Mouse (Mus musculus): ENCODE data around the gene Psd4.

Gene Psd4

DNA sequence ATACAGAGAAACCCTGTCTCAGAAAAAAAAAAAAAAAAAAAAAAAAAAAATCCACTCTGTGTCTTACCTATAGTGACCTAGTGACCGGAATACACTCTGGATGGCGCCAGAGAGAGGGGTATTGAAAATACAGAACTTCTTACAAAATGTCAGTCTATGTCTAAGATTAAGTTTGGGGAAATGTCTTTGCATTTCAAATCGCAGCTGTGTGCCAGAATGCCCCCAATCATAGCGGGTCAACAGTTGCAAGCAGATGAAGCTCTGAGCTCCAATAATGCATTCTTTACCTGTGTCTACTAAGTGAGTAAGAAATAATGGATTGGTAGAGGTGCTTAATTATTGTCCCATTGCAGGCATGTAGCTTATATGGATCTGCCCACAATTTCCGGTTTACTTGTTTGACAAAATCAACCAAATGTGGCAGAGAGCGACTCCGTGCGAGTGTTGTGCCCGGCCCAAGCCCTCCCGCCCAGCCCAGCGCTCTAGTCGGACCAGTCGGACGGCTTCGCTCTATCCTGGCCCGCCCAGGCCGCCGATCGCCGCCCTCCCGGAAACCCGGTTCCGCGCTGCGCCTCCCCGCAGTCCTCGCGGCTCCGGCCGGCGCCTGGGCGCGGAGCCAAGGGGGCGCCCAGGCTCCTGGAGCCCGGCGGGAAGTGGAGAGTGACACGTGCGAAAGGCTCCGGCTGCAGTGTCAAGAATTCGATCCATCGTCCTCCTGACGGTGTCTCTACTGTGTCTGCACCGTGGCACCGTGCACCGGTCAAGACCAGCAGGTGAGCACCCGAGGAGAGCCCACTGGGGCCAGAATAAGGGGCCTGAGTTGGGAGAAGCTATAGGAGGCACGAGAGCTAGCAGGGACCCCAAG is at the start of gene Psd4:
Gene Psd4 (plus strand): TSS at position 551 of the 865 bp plus-strand sequence.
- DNase-seq (ENCODE audit: low spot score in 2 of 2) = peak; percentile 75 to 83

DNA sequence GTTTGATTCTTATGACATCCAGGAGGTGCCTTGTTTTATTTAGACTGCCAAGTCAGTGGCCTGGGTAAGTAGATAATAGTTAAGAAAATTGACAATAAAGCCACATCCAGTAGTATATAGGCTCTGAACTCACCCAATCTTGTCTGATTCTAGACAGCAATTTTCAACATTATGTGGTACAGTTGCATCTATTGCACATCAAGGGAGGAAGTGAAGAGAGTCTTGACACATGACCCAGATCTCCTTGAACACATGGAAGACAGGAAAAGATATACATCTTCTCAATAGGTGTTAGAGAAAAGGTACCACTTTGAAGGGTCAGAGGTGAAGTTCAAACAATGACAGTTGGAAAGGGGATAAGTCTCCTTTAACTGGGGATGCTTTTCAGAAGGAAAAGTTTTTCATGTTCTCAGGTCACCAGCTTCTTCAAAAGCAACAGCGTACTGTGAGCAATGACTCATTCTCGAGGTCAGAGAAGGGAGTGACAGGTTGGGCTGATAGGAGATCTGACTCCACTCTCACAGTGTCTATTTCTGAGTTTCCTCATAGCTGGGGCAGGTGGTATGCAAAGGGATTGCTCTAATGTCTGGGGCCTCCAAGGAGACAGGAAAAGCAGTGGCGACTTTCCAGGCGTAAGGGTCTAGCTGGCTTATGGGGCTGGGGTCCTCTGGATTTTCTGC is 49.3 kb upstream of the Psd4 start:
- no peak for DNase-seq (ENCODE audit: low spot score in 2 of 2)

- no peak for DNase-seq (ENCODE audit: low spot score in 2 of 2)
Measured at GRCm38 (mm10) chr2:24335333-24335732, 32.0 kb upstream of the Psd4 start.

DNA sequence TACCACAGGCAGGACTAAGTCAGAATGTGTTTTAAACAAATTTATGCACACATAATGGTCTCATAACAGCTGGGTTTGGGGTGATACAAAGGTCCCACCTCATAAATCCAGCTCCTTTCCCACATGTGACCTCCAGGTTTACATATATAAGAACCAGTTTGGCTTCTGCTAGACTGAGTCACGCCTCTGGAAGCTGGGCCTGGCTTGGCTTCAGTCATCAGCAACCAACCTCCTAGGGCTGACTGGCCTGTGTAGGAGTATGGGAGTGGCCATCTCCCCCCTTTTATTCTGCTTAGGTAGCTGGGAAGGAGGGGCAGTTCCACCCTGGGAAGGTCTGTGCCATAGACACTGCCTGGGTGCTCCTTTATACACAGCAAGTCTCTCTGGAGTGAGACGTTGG is 30.8 kb upstream of the Psd4 start, which contains the start of gene Il1rn:
Gene Il1rn (plus strand): TSS at position 309 of the 400 bp plus-strand sequence.
- peak; percentile 13 to 37 for DNase-seq (ENCODE audit: low spot score in 2 of 2)

DNA sequence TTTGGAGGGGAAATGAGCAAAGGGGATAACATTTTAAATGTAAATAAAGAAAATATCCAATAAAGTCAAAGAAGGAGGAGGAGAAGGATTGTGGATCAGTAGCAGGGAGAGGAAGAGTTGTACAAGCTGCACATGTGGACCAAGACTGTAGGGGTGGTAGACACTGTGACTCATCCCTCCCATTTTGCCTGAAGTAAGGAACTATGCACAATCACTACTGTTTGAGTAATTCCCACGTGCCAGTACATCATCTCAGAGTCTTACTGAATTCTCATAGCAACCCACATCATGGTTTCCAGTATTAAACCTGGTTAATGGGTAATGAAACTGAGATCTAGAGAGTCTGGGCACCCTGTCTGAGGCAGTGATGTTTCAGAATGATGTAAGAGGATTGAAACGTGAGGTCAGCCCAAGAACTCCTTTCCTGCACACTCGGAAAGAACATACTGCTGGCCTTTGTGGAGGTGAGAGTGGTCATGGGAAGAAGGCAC is 25.9 kb upstream of the Psd4 start:
- DNase-seq (ENCODE audit: low spot score in 2 of 2) = no peak

DNA sequence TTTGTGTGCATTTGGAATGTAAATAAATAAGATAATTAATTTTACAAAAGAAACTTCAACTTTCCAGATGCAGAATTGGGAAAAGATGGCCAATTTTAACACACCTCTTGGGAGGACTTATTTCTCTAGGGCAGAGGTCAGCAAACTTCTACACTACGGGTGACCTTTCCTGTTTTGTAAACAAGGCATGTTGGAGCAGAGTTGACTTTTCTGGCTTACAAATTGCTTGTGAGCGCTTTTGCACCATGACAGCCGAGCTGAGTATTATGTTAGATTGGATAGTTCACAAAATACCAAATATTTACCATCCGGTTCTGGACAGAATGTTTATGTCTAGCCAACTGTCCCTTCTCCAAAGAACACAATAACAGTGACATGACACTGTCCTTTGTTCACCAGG is 22.8 kb upstream of the Psd4 start:
- DNase-seq (ENCODE audit: low spot score in 2 of 2) = no peak

GRCm38 (mm10) chr2:24345056-24345455 is 22.3 kb upstream of the Psd4 start:
- DNase-seq (ENCODE audit: low spot score in 2 of 2) = no peak

DNA sequence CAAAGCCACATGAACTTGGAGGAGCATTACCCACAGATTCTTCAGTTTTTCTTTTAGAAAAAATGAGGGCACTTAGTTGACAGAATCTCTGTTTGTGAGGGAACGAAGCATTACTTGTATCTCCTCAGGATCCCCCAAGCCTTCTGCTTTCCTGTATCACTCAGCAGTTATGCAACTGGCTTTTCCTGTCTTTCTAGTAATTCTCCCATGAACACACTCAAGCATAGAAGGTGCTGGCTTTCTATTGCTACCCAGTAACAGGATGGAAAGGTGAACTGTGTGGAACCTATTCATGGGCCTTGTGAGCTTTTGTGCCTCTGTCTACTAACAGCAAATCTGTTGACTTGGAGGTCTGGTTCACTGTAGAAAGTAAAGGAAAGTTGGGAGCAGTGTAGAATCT is 19.5 kb upstream of the Psd4 start:
- no peak for DNase-seq (ENCODE audit: low spot score in 2 of 2)

DNA sequence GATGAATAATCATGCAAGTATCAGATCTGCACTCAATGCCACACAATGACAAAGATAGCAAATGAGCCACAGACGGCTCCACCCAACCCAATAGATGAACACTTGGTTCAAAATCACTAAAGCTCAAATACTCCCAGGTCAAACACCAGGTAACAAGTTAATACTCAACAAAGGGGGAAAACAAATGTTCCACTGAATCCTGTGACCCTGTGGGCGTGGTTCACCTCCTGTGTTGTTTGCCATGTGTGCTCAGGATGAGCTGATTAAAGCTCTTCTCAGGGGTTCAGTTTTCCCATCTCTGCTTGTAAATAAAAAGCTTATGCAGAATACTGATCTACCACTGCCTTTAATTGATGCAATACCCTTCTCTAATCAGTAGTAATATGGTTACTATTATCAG is 16.2 kb upstream of the Psd4 start:
- no peak for DNase-seq (ENCODE audit: low spot score in 2 of 2)

- no peak for DNase-seq (ENCODE audit: low spot score in 2 of 2)
Measured at GRCm38 (mm10) chr2:24353042-24353441, 14.3 kb upstream of the Psd4 start.

GRCm38 (mm10) chr2:24357642-24358041 is 9.7 kb upstream of the Psd4 start:
- no peak for DNase-seq (ENCODE audit: low spot score in 2 of 2)

DNA sequence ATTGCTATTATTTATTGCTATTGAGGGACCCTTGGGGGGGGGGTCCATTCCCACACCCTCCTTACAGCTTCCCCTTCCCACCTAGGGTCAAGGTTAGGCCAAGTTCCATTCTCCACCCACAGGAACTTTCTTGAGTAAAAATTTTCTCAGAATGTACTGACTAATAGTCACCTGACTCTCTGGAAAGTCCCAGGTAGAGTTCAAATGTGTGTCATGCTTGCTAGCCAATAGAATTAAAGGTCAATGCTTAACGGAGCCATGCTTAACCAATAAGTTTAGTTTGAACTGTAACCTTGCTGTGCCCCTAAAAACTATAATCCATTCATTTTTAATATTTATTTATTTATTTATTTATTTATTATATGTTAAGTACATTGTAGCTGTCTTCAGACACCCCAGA is 8.0 kb upstream of the Psd4 start:
- no peak for DNase-seq (ENCODE audit: low spot score in 2 of 2)

GRCm38 (mm10) chr2:24363818-24364217 is 3.6 kb upstream of the Psd4 start:
- DNase-seq (ENCODE audit: low spot score in 2 of 2) = no peak

DNA sequence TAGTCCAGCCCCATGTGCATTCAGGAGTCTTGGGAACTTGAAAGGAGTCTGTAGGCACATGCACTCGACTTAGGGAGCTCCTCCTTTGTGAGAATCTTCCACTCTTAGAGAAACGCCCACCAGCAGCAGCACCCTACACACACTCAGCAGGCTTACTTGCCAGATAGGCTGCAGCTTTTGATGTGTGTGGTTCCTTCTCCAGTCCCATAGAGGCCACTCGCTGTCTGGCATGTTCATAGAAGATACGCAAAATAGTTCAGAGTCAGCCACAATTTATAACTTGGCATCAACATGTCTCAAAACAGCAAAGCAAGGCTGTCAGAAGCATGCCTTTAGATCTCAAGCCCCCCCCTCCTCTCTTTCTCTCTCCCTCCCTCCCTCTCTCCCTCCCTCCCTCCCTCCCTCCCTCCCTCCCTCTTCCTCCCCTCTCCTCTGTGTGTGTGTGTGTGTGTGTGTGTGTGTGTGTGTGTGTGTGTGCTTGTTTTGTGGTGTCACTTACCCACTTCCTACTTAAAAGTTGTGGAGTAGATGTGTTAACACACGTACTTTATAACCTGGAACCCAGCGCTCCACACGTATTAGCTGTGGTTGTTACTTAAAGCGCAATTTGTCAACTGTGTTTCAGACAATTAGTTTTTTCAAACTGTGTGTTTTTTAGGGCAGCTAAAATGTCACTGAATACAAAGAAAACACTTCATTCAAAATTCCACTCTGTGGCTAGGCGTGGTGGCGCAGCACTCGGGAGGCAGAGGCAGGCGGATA is 985 bp upstream of the Psd4 start:
- DNase-seq (ENCODE audit: low spot score in 2 of 2) = no peak

GRCm38 (mm10) chr2:24367895-24368261 is 498 bp downstream of the Psd4 start:
- DNase-seq (ENCODE audit: low spot score in 2 of 2) = no peak

DNA sequence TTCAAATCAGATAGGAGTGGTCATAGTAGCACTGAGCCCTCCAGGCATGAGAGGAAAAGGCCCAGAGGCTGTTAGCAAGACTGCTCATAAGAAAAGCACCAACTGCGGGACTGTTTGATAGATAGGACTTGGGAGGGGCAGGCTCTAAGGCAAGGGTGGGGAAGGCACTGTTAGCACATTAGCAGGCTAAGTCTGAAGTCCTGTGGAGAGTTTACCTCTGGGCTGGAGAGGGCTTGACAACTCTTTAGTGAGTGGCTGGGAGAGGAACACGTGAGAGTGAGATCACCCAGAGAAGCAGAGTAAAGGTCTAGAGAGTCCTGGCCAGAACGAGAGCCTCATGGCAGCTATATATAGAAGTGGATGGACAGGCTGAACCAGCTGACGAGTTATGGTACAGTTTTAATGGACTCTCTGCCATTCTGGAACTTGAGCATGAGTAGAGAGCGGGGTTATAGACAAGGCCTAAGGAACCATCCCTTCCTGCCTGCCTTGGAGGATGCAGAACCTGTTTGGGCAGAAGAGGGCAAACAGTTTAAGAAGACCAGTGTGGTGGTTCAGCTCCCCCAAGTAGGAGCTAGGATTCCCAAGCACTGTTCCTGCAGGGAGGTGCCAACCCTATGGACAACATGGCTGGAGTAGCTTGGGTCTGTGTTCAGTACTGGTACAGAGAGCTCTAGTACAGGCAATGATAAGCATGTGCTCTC is 11.5 kb downstream of the Psd4 start:
- peak; percentile 37 for DNase-seq (ENCODE audit: low spot score in 2 of 2)

GRCm38 (mm10) chr2:24382456-24383230 is 15.3 kb downstream of the Psd4 start:
- DNase-seq (ENCODE audit: low spot score in 2 of 2) = no peak

- DNase-seq (ENCODE audit: low spot score in 2 of 2) = no peak
Measured at GRCm38 (mm10) chr2:24383636-24384035, 16.3 kb downstream of the Psd4 start.

DNA sequence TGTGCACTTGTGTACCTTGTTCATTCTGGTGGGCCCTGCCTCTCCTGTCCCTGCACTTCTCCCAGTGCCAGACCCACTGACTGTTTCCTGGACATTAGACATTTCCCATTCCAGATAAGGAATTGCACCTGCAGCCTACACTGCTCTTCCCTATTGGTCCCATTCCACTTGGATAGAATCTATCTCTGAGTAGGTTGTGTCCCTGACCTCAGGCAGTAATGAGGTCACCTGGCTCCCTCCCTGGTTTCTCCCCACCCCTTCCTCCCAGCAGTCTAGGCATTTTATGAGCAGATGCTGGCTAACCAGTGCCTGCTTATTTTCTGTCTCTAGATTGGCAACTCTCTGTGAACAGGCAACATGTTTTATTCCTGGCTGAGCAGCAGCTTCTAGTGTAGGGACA is 17.0 kb downstream of the Psd4 start:
- no peak for DNase-seq (ENCODE audit: low spot score in 2 of 2)

DNA sequence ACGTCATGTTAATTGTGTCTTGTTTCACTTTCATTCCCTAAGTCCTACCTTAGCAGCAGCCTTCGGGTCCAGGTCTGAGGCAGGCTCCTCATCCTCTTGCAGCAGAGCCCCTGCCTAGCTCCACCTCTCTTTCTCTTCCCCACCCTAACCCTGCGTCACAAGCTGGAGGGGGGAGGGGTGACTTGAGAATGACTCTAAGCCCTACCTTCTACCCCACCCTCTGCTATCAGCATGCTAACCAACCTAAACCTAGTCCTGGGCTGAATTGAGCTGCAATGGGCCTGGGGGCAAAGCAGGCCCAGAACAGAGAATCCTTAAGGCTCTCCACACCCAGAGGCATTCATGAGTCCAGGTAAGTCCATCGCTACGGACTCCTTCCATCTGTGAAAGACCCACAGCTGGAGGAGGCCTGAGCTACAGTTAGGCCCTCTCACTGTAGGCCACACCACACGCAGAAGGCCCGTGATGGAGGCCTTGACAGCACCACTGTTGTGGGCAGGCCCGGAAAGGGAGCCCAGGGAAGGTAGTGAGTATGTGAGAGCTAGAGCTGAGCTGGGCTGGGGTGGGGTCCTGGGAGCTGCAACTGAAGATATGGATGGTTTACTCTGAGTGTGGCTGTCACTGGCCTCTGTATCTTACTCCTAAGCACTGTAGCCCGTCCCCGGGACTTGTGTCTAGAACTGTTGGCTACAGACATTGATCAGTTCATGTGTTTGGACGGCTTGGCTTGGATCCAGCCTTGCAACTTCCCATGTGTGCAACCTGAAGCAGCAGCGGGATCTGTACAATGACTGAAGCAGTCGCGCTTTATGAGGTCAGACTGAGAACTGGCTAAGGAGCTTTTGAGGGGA is 18.0 kb downstream of the Psd4 start:
- peak; percentile 25 to 42 for DNase-seq (ENCODE audit: low spot score in 2 of 2)

Measured in urinary bladder, postnatal 36 days (tissue).